ENCODE assay signal across 15 mouse cellular contexts in genomic region chr6:87099261-87099660, GRCm38 (mm10). TPM values are rescaled to one million over a fixed set of nuclear protein-coding genes. Genes with fewer than 3 reads are reported as not detected.
DNase-seq lines count a peak whose midpoint lies in the region; ATAC-seq and TF ChIP-seq lines count a peak whose summit lies in the region.
"Had no signal": no experiment of that assay in that cellular context is flagged by ENCODE, and none has a peak within 500 bp of the region (broad histone marks: within the 10 kb centered on the region; RNA-seq: fewer than 3 reads in every experiment).

No protein-coding gene starts in this region.

- peaks cover 49% of the 10 kb centered on the region for H3K4me1 ChIP-seq in neural tube, embryonic 13.5 days (replicated peaks)
- H3K4me1 ChIP-seq in midbrain, embryonic 11.5 days (ENCODE audit: control insufficient read depth, insufficient read depth, low read length) = peaks cover 12% of the 10 kb centered on the region
- peaks cover 2% of the 10 kb centered on the region; the same call in 1 of the 2 replicates for H3K4me1 ChIP-seq in stomach, postnatal 0 days (replicated peaks; ENCODE audit: control insufficient read depth, insufficient read depth)

- H3K9ac ChIP-seq in neural tube, embryonic 13.5 days = no peak overlapping the region
- H3K9ac ChIP-seq in midbrain, embryonic 11.5 days (ENCODE audit: low read length) = no peak overlapping the region
- H3K9ac ChIP-seq in stomach, postnatal 0 days (ENCODE audit: low read length) = no peak overlapping the region

- no peak for TF ChIP-seq EP300 in stomach, postnatal 0 days (optimal IDR thresholded peaks at IDR 0.05)

- H3K9me3 ChIP-seq in neural tube, embryonic 13.5 days = no peaks in the 10 kb centered on the region
- no peaks in the 10 kb centered on the region for H3K9me3 ChIP-seq in midbrain, embryonic 11.5 days (ENCODE audit: control insufficient read depth, low read length)
- H3K9me3 ChIP-seq in stomach, postnatal 0 days (ENCODE audit: control insufficient read depth, low read length) = no peaks in the 10 kb centered on the region
- H3K9me3 ChIP-seq: G1E had no signal

- H3K36me3 ChIP-seq in neural tube, embryonic 13.5 days = no peaks in the 10 kb centered on the region
- H3K36me3 ChIP-seq in midbrain, embryonic 11.5 days (ENCODE audit: control insufficient read depth, insufficient read depth, low read length) = no peaks in the 10 kb centered on the region
- no peaks in the 10 kb centered on the region for H3K36me3 ChIP-seq in stomach, postnatal 0 days (ENCODE audit: control insufficient read depth, insufficient read depth, low read length)

- intact Hi-C loops in gastrocnemius, adult 2 months (cut with DNase I) = no loop called here
- intact Hi-C loops in left cerebral cortex, adult 2 months (cut with DNase I) = no loop called here

- no peak for ATAC-seq in neural tube, embryonic 13.5 days (ENCODE audit: low read depth)
- ATAC-seq in midbrain, embryonic 11.5 days (ENCODE audit: low FRiP score) = no peak
- ATAC-seq in stomach, postnatal 0 days (ENCODE audit: low FRiP score, low TSS enrichment) = no peak
- ATAC-seq: activated CD4-positive, CD25-positive, alpha-beta regulatory T cell, adult 4 months had no signal

- no peak for TF ChIP-seq CTCF in gastrocnemius, adult 2 months (IDR thresholded peaks at IDR 0.05)
- no peak for TF ChIP-seq CTCF in stomach, postnatal 0 days (IDR thresholded peaks at IDR 0.05; ENCODE audit: low read depth)
- TF ChIP-seq CTCF in left cerebral cortex, adult 2 months (IDR thresholded peaks at IDR 0.05) = no peak

- H3K27me3 ChIP-seq in neural tube, embryonic 13.5 days = no peaks in the 10 kb centered on the region
- H3K27me3 ChIP-seq in midbrain, embryonic 11.5 days (ENCODE audit: control insufficient read depth, insufficient read depth, low read length) = no peaks in the 10 kb centered on the region
- H3K27me3 ChIP-seq in stomach, postnatal 0 days (ENCODE audit: control insufficient read depth, insufficient read depth, low read length) = no peaks in the 10 kb centered on the region

- no peak overlapping the region for H3K4me3 ChIP-seq in gastrocnemius, adult 2 months
- H3K4me3 ChIP-seq in neural tube, embryonic 13.5 days = no peak overlapping the region
- H3K4me3 ChIP-seq in midbrain, embryonic 11.5 days (ENCODE audit: low read depth, low read length) = no peak overlapping the region
- H3K4me3 ChIP-seq in stomach, postnatal 0 days (ENCODE audit: low read depth, low read length) = no peak overlapping the region
- H3K4me3 ChIP-seq in left cerebral cortex, adult 2 months = no peak overlapping the region

- H3K4me2 ChIP-seq in neural tube, embryonic 13.5 days = no peak overlapping the region
- no peak overlapping the region for H3K4me2 ChIP-seq in midbrain, embryonic 11.5 days
- H3K4me2 ChIP-seq in stomach, postnatal 0 days (replicated peaks; ENCODE audit: low read depth) = no peak overlapping the region

- H3K27ac ChIP-seq in gastrocnemius, adult 2 months = peak overlapping the region; percentile 76
- peak overlapping the region; percentile 67 for H3K27ac ChIP-seq in neural tube, embryonic 13.5 days (replicated peaks)
- H3K27ac ChIP-seq in midbrain, embryonic 11.5 days (ENCODE audit: low read depth, low read length) = no peak overlapping the region
- H3K27ac ChIP-seq in stomach, postnatal 0 days (replicated peaks) = peak overlapping the region; percentile 40; the same call in 1 of the 2 replicates
- no peak overlapping the region for H3K27ac ChIP-seq in left cerebral cortex, adult 2 months

- no peak for DNase-seq in gastrocnemius, adult 2 months
- no peak for DNase-seq in gastrocnemius, postnatal 10 days
- DNase-seq in neural tube, embryonic 10.5 days (ENCODE audit: extremely low spot score, low spot score) = no peak
- peak; percentile 78 for DNase-seq in midbrain, embryonic 11.5 days (ENCODE audit: low spot score, missing footprints)
- no peak for DNase-seq in stomach, postnatal 0 days (ENCODE audit: low spot score)
- no peak for DNase-seq in urinary bladder, postnatal 4 days (ENCODE audit: low spot score in 2 of 2)
- no peak for DNase-seq in left cerebral cortex, adult 2 months (ENCODE audit: extremely low spot score in 1 of 2, low spot score in 2 of 2)
- DNase-seq: B cell, adult 2 months; kidney, adult 2 months; thymus, adult 2 months had no signal

- 17% methylated on average over 3 of the region's 3 CpGs for WGBS in neural tube, embryonic 13.5 days
- 16% methylated on average over 3 of the region's 3 CpGs for WGBS in midbrain, embryonic 11.5 days
- WGBS in stomach, postnatal 0 days = 21% methylated on average over 3 of the region's 3 CpGs

RNA-seq across cellular contexts. Expression of gene D6Ertd527e, which starts 5.3 kb away (rescaled TPM):
- total RNA-seq in gastrocnemius, adult 2 months (2021) = not detected
- under 1 TPM in 1 of 2 experiments, not detected in 1; 0.11 TPM for total RNA-seq in gastrocnemius, postnatal 10 days (2021)
- 0.11 and 0.15 TPM in 2 replicates for polyA plus RNA-seq in neural tube, embryonic 13.5 days (2015; fragmentation: Nextera tagmentation; extraction: Ambion mirVana)
- polyA plus RNA-seq in midbrain, embryonic 11.5 days (2014; fragmentation: Nextera tagmentation; extraction: Ambion mirVana) = 0.19 TPM in 1 of 2 replicates, not detected in the other
- 0.19 and 0.29 TPM in 2 replicates for polyA plus RNA-seq in stomach, postnatal 0 days (2015; fragmentation: Nextera tagmentation; extraction: Ambion mirVana)
- not detected for total RNA-seq in left cerebral cortex, adult 2 months (2021)
- total RNA-seq: left cerebral cortex, postnatal 25 days had no signal
- polyA plus RNA-seq: heart, embryonic 14.5 days had no signal

RNA-seq across cellular contexts. Expression of gene Gfpt1, which starts 56.6 kb away (rescaled TPM):
- 10 to 100 TPM; 31.0 to 35.8 TPM for total RNA-seq in gastrocnemius, adult 2 months (2021)
- total RNA-seq in gastrocnemius, postnatal 10 days (2021) = 10 to 100 TPM; 36.1 to 44.4 TPM
- 19.3 and 20.3 TPM in 2 replicates for polyA plus RNA-seq in neural tube, embryonic 13.5 days (2015; fragmentation: Nextera tagmentation; extraction: Ambion mirVana)
- polyA plus RNA-seq in midbrain, embryonic 11.5 days (2014; fragmentation: Nextera tagmentation; extraction: Ambion mirVana) = 14.1 and 14.2 TPM in 2 replicates
- 14.5 and 17.4 TPM in 2 replicates for polyA plus RNA-seq in stomach, postnatal 0 days (2015; fragmentation: Nextera tagmentation; extraction: Ambion mirVana)
- 10 to 100 TPM; 51.5 to 56.0 TPM for total RNA-seq in left cerebral cortex, adult 2 months (2021)

Comparison
In these comparisons a context has a peak if more than half of its experiments do, and no peak if none do; other contexts are left out.
1. H3K27ac ChIP-seq: peak in gastrocnemius, adult 2 months (single experiment), neural tube, embryonic 13.5 days (single experiment) and stomach, postnatal 0 days (single experiment); none in midbrain, embryonic 11.5 days (single experiment) and left cerebral cortex, adult 2 months (single experiment).